Mouse (Mus musculus) ovary, adult 18-20 months (tissue): ENCODE measurements around the gene Setd3.

ENCODE experiments used
- DNase-seq: peaks from one replicate; pipeline ENCODE4 v3.0.0; 2022; ENCODE audit warnings: low spot score, mixed read lengths

The Setd3 gene

GRCm38 (mm10) chr12:108070685-108071662 lies 108.1 kb downstream of the Setd3 start:
- DNase-seq, result no peak

DNA sequence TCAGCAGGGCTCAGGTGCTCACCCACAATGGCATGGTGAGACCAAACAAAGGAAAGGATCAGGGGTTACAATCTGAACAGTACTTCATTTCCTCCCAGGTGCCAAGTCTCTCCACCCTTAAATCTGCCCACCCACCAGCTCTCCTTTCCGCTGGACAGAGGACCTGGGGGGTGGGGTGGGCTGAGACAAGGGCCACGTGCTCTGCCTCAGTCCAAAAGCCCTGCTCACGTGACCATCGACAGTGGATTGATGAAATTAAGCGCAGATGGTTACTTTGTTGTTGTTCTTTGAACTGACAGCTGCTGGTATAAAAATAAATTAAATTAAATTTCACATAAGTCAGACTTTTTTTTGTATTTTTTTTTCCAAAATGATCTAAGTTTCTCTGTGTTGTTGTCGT lies 109.6 kb downstream of the Setd3 start:
- DNase-seq, result no peak

GRCm38 (mm10) chr12:108067811-108068375 lies 111.2 kb downstream of the Setd3 start:
- no peak for DNase-seq

DNA sequence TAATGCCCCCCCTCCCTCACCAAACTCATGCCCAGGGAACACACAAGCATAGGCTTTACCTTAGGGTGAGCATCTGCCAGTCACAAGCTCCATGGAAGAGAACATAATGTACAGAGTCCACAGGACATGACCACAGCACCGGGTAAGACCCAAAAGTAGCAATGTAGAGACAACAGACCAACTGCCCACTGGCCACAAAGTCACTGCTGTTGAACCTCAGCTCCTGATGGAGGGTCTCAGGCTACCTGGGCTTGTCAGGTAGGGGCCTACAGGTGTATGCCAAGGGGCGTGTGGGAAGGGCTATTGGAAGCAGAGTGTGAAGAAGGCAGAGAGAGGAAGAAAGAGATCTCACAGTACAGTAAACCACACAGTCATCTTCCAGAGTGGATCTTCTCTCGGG lies 111.9 kb downstream of the Setd3 start:
- no peak for DNase-seq

DNA sequence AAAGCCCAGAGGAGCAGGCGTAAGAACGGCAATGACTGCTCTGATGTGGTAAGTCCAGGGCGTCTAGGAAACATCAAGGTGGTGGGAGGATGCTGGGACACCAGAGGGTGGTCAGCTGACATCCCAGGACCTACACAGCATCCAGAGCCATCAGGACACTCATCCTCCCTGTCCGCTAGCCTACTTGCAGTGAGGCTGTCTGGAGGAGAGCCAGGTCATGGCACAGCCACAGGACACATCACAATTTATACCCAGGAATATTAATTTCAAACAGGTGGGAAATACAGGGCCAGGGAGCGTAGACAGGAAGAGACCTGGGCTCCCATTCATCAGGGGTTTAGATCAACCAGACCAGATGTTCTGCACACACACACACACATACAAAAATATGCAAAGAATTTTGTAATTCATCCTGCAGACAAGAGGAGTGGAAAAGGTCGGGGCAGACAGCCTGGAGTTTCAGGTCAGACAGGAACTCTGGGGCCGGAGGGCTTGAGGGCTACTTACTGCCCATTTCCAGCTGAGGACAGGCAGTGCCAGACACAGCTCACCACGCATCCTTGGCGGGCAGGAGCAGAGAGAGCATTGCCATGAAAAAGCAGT lies 114.6 kb downstream of the Setd3 start:
- no peak for DNase-seq

GRCm38 (mm10) chr12:108063986-108064385 lies 115.1 kb downstream of the Setd3 start:
- no peak for DNase-seq

DNA sequence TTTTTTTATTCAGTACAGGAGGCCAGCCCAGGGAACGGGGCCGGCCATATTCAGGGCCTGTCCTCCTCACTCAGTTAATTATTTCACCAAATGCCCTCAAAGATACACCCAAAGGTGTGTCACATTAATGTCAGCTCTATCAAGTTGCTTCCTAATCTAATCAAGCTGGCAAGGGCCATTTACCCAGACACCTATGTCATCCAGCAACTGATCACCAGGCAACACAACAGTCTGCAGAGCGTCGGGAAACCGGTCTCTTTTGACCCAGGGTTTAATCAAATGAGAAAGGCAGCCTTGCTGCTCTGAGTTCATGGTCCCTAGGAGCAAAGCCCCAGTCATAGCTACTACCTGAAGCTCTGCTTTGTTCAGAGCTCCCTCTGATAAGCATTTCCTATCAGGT lies 117.0 kb downstream of the Setd3 start:
- no peak for DNase-seq

- no peak for DNase-seq
These were observed 117.5 kb downstream of the Setd3 start for GRCm38 (mm10) chr12:108061661-108062060.
